Mouse (Mus musculus) liver, embryonic 11.5 days (tissue): ENCODE measurements at regions not wholly inside any gene's neighbourhood (a gene's known extent, or its start where the extent isn't known, plus 50 kb on each side); places are given as distances from the start of the nearest gene placed in this dataset.

Source experiments
- ATAC-seq: fragments of 200-750 bp; cut with Nextera tagmentation; replicated peaks from 2 replicates; pipeline ENCODE4 v1.8.0; 2017; ENCODE audit warnings: moderate number of reproducible peaks, mild to moderate bottlenecking, moderate TSS enrichment, moderate library complexity; ENCODE audit not compliant: low FRiP score
- DNase-seq: peaks from one replicate; pipeline ENCODE4 v3.0.0-alpha.2; 2017; ENCODE audit warnings: low spot score
- H3K27ac ChIP-seq: fragments of 300-500 bp; sonication (generic); 2 replicates; pipeline ENCODE4 v1.5.1; 2014; ENCODE audit warnings: mild to moderate bottlenecking, low read depth, low read length, control low read depth
- H3K27me3 ChIP-seq: fragments of 300-500 bp; sonication (generic); replicated peaks from 2 replicates; pipeline ENCODE4 v1.6.1; 2014; ENCODE audit warnings: low read length, mixed read lengths; ENCODE audit not compliant: control insufficient read depth, insufficient read depth
- H3K36me3 ChIP-seq: fragments of 300-500 bp; sonication (generic); 2 replicates; pipeline ENCODE4 v1.6.1; 2014; ENCODE audit warnings: mild to moderate bottlenecking, low read length, moderate library complexity, mixed read lengths; ENCODE audit not compliant: control insufficient read depth, insufficient read depth
- H3K4me1 ChIP-seq: fragments of 300-500 bp; sonication (generic); replicated peaks from 2 replicates; pipeline ENCODE4 v1.6.1; 2014; ENCODE audit warnings: low read length, mixed read lengths; ENCODE audit not compliant: control insufficient read depth, insufficient read depth
- H3K4me2 ChIP-seq: fragments of 300-500 bp; sonication (generic); 2 replicates; pipeline ENCODE4 v1.6.1; 2014; ENCODE audit warnings: mild to moderate bottlenecking, control low read depth, moderate library complexity
- H3K4me3 ChIP-seq: fragments of 300-500 bp; sonication (generic); 2 replicates; pipeline ENCODE4 v1.5.1; 2014; ENCODE audit warnings: low read depth, low read length, control low read depth
- H3K9ac ChIP-seq: fragments of 300-500 bp; sonication (generic); 2 replicates; pipeline ENCODE4 v1.6.1; 2014; ENCODE audit warnings: low read depth, low read length, control low read depth
- H3K9me3 ChIP-seq: fragments of 300-500 bp; sonication (generic); 2 replicates; pipeline ENCODE4 v1.6.1; 2016; ENCODE audit warnings: low read length, inconsistent platforms, mixed read lengths; ENCODE audit not compliant: control insufficient read depth
- WGBS: fragments of 180-500 bp; shearing (Covaris S2); extraction: QIAGEN DNeasy Blood & Tissue Kit; methylation state at CpG from one replicate; pipeline ENCODE4 v1.1.7; 2014; 5-methylcytosine and 5-hydroxymethylcytosine counted together

- ATAC-seq (no peak), DNase-seq (no peak)
- Histone ChIP-seq H3K4me1 (peaks cover 2% of the 10 kb centered on the region; the same call in 1 of the 2 replicates), H3K9ac (no peak overlapping the region), H3K27ac (no peak overlapping the region), H3K4me2 (no peak overlapping the region), H3K4me3 (no peak overlapping the region), H3K27me3 (no peaks in the 10 kb centered on the region), H3K36me3 (no peaks in the 10 kb centered on the region), H3K9me3 (no peaks in the 10 kb centered on the region)
- whole genome bisulfite sequencing = 52% methylated on average over 13 of the region's 13 CpGs
Measured at GRCm38 (mm10) chr3:52929827-52930605, 87.0 kb downstream of the Cog6 start.

GRCm38 (mm10) chr3:52927361-52927841 lies 89.6 kb downstream of the Cog6 start:
- no peak overlapping the region for H3K9ac ChIP-seq
- H3K4me2 ChIP-seq = no peak overlapping the region
- DNase-seq (no peak), ATAC-seq (no peak)
- H3K4me3 ChIP-seq = no peak overlapping the region
- H3K27me3 ChIP-seq = no peaks in the 10 kb centered on the region
- 65% methylated on average over 12 of the region's 12 CpGs for WGBS
- no peaks in the 10 kb centered on the region for H3K9me3 ChIP-seq
- H3K4me1 ChIP-seq = peaks cover 2% of the 10 kb centered on the region; the same call in 1 of the 2 replicates
- H3K27ac ChIP-seq = no peak overlapping the region
- no peaks in the 10 kb centered on the region for H3K36me3 ChIP-seq

GRCm38 (mm10) chr3:52926549-52926948 lies 90.5 kb downstream of the Cog6 start:
- no peak overlapping the region for H3K4me2 ChIP-seq
- 81% methylated on average over 3 of the region's 3 CpGs for WGBS
- peaks cover 2% of the 10 kb centered on the region; the same call in 1 of the 2 replicates for H3K4me1 ChIP-seq
- ATAC-seq = no peak
- no peak overlapping the region for H3K27ac ChIP-seq
- no peaks in the 10 kb centered on the region for H3K9me3 ChIP-seq
- H3K36me3 ChIP-seq = no peaks in the 10 kb centered on the region
- no peak for DNase-seq
- H3K27me3 ChIP-seq = no peaks in the 10 kb centered on the region
- no peak overlapping the region for H3K4me3 ChIP-seq
- no peak overlapping the region for H3K9ac ChIP-seq

GRCm38 (mm10) chr3:52925223-52925622 lies 91.8 kb downstream of the Cog6 start:
- 56% methylated on average over 3 of the region's 3 CpGs for WGBS
- no peaks in the 10 kb centered on the region for H3K27me3 ChIP-seq
- H3K9me3 ChIP-seq = no peaks in the 10 kb centered on the region
- H3K9ac ChIP-seq = no peak overlapping the region
- H3K36me3 ChIP-seq = no peaks in the 10 kb centered on the region
- no peak overlapping the region for H3K4me2 ChIP-seq
- no peak overlapping the region for H3K27ac ChIP-seq
- H3K4me1 ChIP-seq = peaks cover 1% of the 10 kb centered on the region; the same call in 1 of the 2 replicates
- DNase-seq (no peak), ATAC-seq (no peak)
- no peak overlapping the region for H3K4me3 ChIP-seq

- WGBS = 71% methylated on average over 2 of the region's 2 CpGs
- ATAC-seq (no peak), DNase-seq (no peak)
- no peaks in the 10 kb centered on the region for H3K27me3 ChIP-seq
- no peaks in the 10 kb centered on the region for H3K36me3 ChIP-seq
- no peaks in the 10 kb centered on the region for H3K4me1 ChIP-seq
- H3K9ac ChIP-seq = no peak overlapping the region
- no peak overlapping the region for H3K4me2 ChIP-seq
- no peak overlapping the region for H3K27ac ChIP-seq
- no peak overlapping the region for H3K4me3 ChIP-seq
- no peaks in the 10 kb centered on the region for H3K9me3 ChIP-seq
Measured at GRCm38 (mm10) chr3:52924631-52925030, 92.4 kb downstream of the Cog6 start.

- no peak overlapping the region for H3K9ac ChIP-seq
- H3K27ac ChIP-seq = no peak overlapping the region
- no peaks in the 10 kb centered on the region for H3K9me3 ChIP-seq
- H3K36me3 ChIP-seq = no peaks in the 10 kb centered on the region
- H3K4me3 ChIP-seq = no peak overlapping the region
- no peaks in the 10 kb centered on the region for H3K27me3 ChIP-seq
- WGBS = 82% methylated on average over 4 of the region's 4 CpGs
- no peak overlapping the region for H3K4me2 ChIP-seq
- no peak for ATAC-seq
- DNase-seq = no peak
- no peaks in the 10 kb centered on the region for H3K4me1 ChIP-seq
Measured at GRCm38 (mm10) chr3:52923824-52924559, 93.0 kb downstream of the Cog6 start.

GRCm38 (mm10) chr3:52922411-52922810 lies 94.6 kb downstream of the Cog6 start:
- Histone ChIP-seq H3K27ac (no peak overlapping the region), H3K9ac (no peak overlapping the region), H3K9me3 (no peaks in the 10 kb centered on the region), H3K27me3 (no peaks in the 10 kb centered on the region), H3K36me3 (no peaks in the 10 kb centered on the region), H3K4me2 (no peak overlapping the region), H3K4me1 (no peaks in the 10 kb centered on the region), H3K4me3 (no peak overlapping the region)
- DNase-seq (no peak), ATAC-seq (no peak)
- WGBS = 89% methylated on average over 8 of the region's 8 CpGs

GRCm38 (mm10) chr3:52906823-52907564 lies 110.0 kb downstream of the Cog6 start:
- Histone ChIP-seq H3K4me2 (no peak overlapping the region), H3K4me1 (no peaks in the 10 kb centered on the region), H3K27me3 (no peaks in the 10 kb centered on the region), H3K9me3 (no peaks in the 10 kb centered on the region; the same call in 1 of the 2 replicates), H3K27ac (no peak overlapping the region), H3K36me3 (no peaks in the 10 kb centered on the region), H3K9ac (no peak overlapping the region), H3K4me3 (no peak overlapping the region)
- ATAC-seq (no peak), DNase-seq (no peak)
- 83% methylated on average over 3 of the region's 3 CpGs for WGBS
